Comparison of ENCODE assay signal across 7 mouse cellular contexts in genomic region chr1:36472106-36472440, GRCm38 (mm10). TPM values are rescaled to one million over a fixed set of nuclear protein-coding genes. Genes with fewer than 3 reads are reported as not detected.
A peak's percentile ranks its signal among the peaks of the same experiment; 100 is the strongest.
DNase-seq lines count a peak whose midpoint lies in the region; ATAC-seq lines count a peak whose summit lies in the region.

No protein-coding gene starts in this region.

- H3K4me1 ChIP-seq in lung, embryonic 16.5 days (replicated peaks; ENCODE audit: control insufficient read depth, insufficient read depth, low read length) = peaks cover 43% of the 10 kb centered on the region
- H3K4me1 ChIP-seq in embryonic facial prominence, embryonic 12.5 days = peaks cover 50% of the 10 kb centered on the region
- H3K4me1 ChIP-seq in hindbrain, embryonic 14.5 days (replicated peaks; ENCODE audit: control insufficient read depth, insufficient read depth, low read length) = peaks cover 50% of the 10 kb centered on the region
- H3K4me1 ChIP-seq in midbrain, embryonic 13.5 days (replicated peaks) = peaks cover 54% of the 10 kb centered on the region

- no peaks in the 10 kb centered on the region for H3K27me3 ChIP-seq in lung, embryonic 16.5 days (ENCODE audit: control insufficient read depth, insufficient read depth, low read depth, low read length)
- no peaks in the 10 kb centered on the region for H3K27me3 ChIP-seq in embryonic facial prominence, embryonic 12.5 days
- no peaks in the 10 kb centered on the region for H3K27me3 ChIP-seq in hindbrain, embryonic 14.5 days (ENCODE audit: control insufficient read depth, insufficient read depth, low read length)
- peaks cover 7% of the 10 kb centered on the region; the same call in 1 of the 2 replicates for H3K27me3 ChIP-seq in midbrain, embryonic 13.5 days

- no peak for ATAC-seq in lung, embryonic 16.5 days (ENCODE audit: low read depth)
- no peak for ATAC-seq in embryonic facial prominence, embryonic 12.5 days (ENCODE audit: insufficient number of reproducible peaks, insufficient read depth, low FRiP score, low TSS enrichment)
- ATAC-seq in hindbrain, embryonic 14.5 days (ENCODE audit: low FRiP score) = no peak
- peak; percentile 28; the same call in 1 of the 2 replicates for ATAC-seq in midbrain, embryonic 13.5 days

- peak overlapping the region; percentile 72 for H3K4me3 ChIP-seq in lung, embryonic 16.5 days (ENCODE audit: low read length)
- peak overlapping the region; percentile 63 for H3K4me3 ChIP-seq in embryonic facial prominence, embryonic 12.5 days
- peak overlapping the region; percentile 66 for H3K4me3 ChIP-seq in hindbrain, embryonic 14.5 days (replicated peaks; ENCODE audit: low read length)
- H3K4me3 ChIP-seq in midbrain, embryonic 13.5 days (replicated peaks) = peak overlapping the region; percentile 68

- H3K36me3 ChIP-seq in lung, embryonic 16.5 days (ENCODE audit: control insufficient read depth, insufficient read depth, low read length) = no peaks in the 10 kb centered on the region
- no peaks in the 10 kb centered on the region for H3K36me3 ChIP-seq in embryonic facial prominence, embryonic 12.5 days
- no peaks in the 10 kb centered on the region for H3K36me3 ChIP-seq in hindbrain, embryonic 14.5 days (replicated peaks; ENCODE audit: control insufficient read depth, insufficient read depth)
- H3K36me3 ChIP-seq in midbrain, embryonic 13.5 days = no peaks in the 10 kb centered on the region

- no peak overlapping the region for H3K27ac ChIP-seq in lung, embryonic 16.5 days (ENCODE audit: low read length)
- H3K27ac ChIP-seq in embryonic facial prominence, embryonic 12.5 days = no peak overlapping the region
- H3K27ac ChIP-seq in hindbrain, embryonic 14.5 days = no peak overlapping the region
- H3K27ac ChIP-seq in midbrain, embryonic 13.5 days = no peak overlapping the region

- H3K9ac ChIP-seq in lung, embryonic 16.5 days (ENCODE audit: low read length) = peak overlapping the region; percentile 79
- H3K9ac ChIP-seq in embryonic facial prominence, embryonic 12.5 days = peak overlapping the region; percentile 66
- peak overlapping the region; percentile 73 for H3K9ac ChIP-seq in hindbrain, embryonic 14.5 days
- H3K9ac ChIP-seq in midbrain, embryonic 13.5 days (replicated peaks) = peak overlapping the region; percentile 73

- WGBS in lung, embryonic 16.5 days = 12% methylated on average over 18 of the region's 18 CpGs
- WGBS in embryonic facial prominence, embryonic 12.5 days = 11% methylated on average over 18 of the region's 18 CpGs
- WGBS in hindbrain, embryonic 14.5 days = 11% methylated on average over 18 of the region's 18 CpGs
- WGBS in midbrain, embryonic 13.5 days = 15% methylated on average over 18 of the region's 18 CpGs

- no peak for DNase-seq in lung, postnatal 25 days (ENCODE audit: low spot score)
- no peak for DNase-seq in hindbrain, embryonic 14.5 days (ENCODE audit: low spot score)
- DNase-seq in urinary bladder, postnatal 10 days (ENCODE audit: low spot score) = no peak
- no peak for DNase-seq in cerebellum, adult 9-11 months

- H3K9me3 ChIP-seq in lung, embryonic 16.5 days (ENCODE audit: control insufficient read depth, low read length) = no peaks in the 10 kb centered on the region
- H3K9me3 ChIP-seq in embryonic facial prominence, embryonic 12.5 days = no peaks in the 10 kb centered on the region
- H3K9me3 ChIP-seq in hindbrain, embryonic 14.5 days (ENCODE audit: control insufficient read depth, low read length) = no peaks in the 10 kb centered on the region
- H3K9me3 ChIP-seq in midbrain, embryonic 13.5 days = no peaks in the 10 kb centered on the region

- H3K4me2 ChIP-seq in lung, embryonic 16.5 days (ENCODE audit: low read depth, low read length) = peak overlapping the region; percentile 78
- H3K4me2 ChIP-seq in embryonic facial prominence, embryonic 12.5 days (replicated peaks) = peak overlapping the region; percentile 69
- H3K4me2 ChIP-seq in hindbrain, embryonic 14.5 days (replicated peaks) = peak overlapping the region; percentile 73
- peak overlapping the region; percentile 68 for H3K4me2 ChIP-seq in midbrain, embryonic 13.5 days (replicated peaks)

RNA-seq across cellular contexts. Expression of gene Cnnm4, which starts 0.7 kb away (rescaled TPM):
- 12.3 and 13.0 TPM in 2 replicates for polyA plus RNA-seq in lung, embryonic 16.5 days (2015; fragmentation: Nextera tagmentation; extraction: Ambion mirVana)
- polyA plus RNA-seq in embryonic facial prominence, embryonic 12.5 days (2016; fragmentation: Nextera tagmentation; extraction: Ambion mirVana) = 15.3 and 16.1 TPM in 2 replicates
- polyA plus RNA-seq in hindbrain, embryonic 14.5 days (2014; fragmentation: Nextera tagmentation; extraction: Ambion mirVana) = 9.2 and 10.6 TPM in 2 replicates
- 8.8 and 10.0 TPM in 2 replicates for polyA plus RNA-seq in midbrain, embryonic 13.5 days (2015; fragmentation: Nextera tagmentation; extraction: Ambion mirVana)

RNA-seq across cellular contexts. Expression of gene Lman2l, which starts 27.0 kb away (rescaled TPM):
- 45.6 and 48.5 TPM in 2 replicates for polyA plus RNA-seq in lung, embryonic 16.5 days (2015; fragmentation: Nextera tagmentation; extraction: Ambion mirVana)
- 65.2 and 68.2 TPM in 2 replicates for polyA plus RNA-seq in embryonic facial prominence, embryonic 12.5 days (2016; fragmentation: Nextera tagmentation; extraction: Ambion mirVana)
- 41.8 and 41.9 TPM in 2 replicates for polyA plus RNA-seq in hindbrain, embryonic 14.5 days (2014; fragmentation: Nextera tagmentation; extraction: Ambion mirVana)
- 66.8 and 72.1 TPM in 2 replicates for polyA plus RNA-seq in midbrain, embryonic 13.5 days (2015; fragmentation: Nextera tagmentation; extraction: Ambion mirVana)

RNA-seq across cellular contexts. Expression of gene Cnnm3, which starts 39.6 kb away (rescaled TPM):
- 3.5 and 4.4 TPM in 2 replicates for polyA plus RNA-seq in lung, embryonic 16.5 days (2015; fragmentation: Nextera tagmentation; extraction: Ambion mirVana)
- 4.3 and 5.6 TPM in 2 replicates for polyA plus RNA-seq in embryonic facial prominence, embryonic 12.5 days (2016; fragmentation: Nextera tagmentation; extraction: Ambion mirVana)
- 6.1 and 6.8 TPM in 2 replicates for polyA plus RNA-seq in hindbrain, embryonic 14.5 days (2014; fragmentation: Nextera tagmentation; extraction: Ambion mirVana)
- polyA plus RNA-seq in midbrain, embryonic 13.5 days (2015; fragmentation: Nextera tagmentation; extraction: Ambion mirVana) = 4.2 and 4.8 TPM in 2 replicates
